Mouse (Mus musculus) liver, postnatal 0 days (tissue): ENCODE data around the gene Msgn1. TPM values are rescaled to one million over a fixed set of nuclear protein-coding genes. Genes with fewer than 3 reads are reported as not detected.

Experiments used
- ATAC-seq: fragments of 200-750 bp; cut with Nextera tagmentation; 2 replicates; pipeline ENCODE4 v1.8.0; 2017; ENCODE audit warnings: mild to moderate bottlenecking, moderate library complexity
- DNase-seq: peaks from one replicate; pipeline ENCODE4 v3.0.0-alpha.2; 2016
- H3K27ac ChIP-seq: fragments of 300-500 bp; sonication (generic); 2 replicates; pipeline ENCODE4 v1.5.1; 2014; ENCODE audit warnings: antibody characterized with exemption, moderate library complexity, mild to moderate bottlenecking, low read depth
- H3K27me3 ChIP-seq: fragments of 300-500 bp; sonication (generic); 2 replicates; pipeline ENCODE4 v1.6.1; 2014; ENCODE audit warnings: low read length, control low read depth, mixed read lengths; ENCODE audit not compliant: insufficient read depth
- H3K36me3 ChIP-seq: fragments of 300-500 bp; sonication (generic); replicated peaks from 2 replicates; pipeline ENCODE4 v1.6.1; 2014; ENCODE audit warnings: mild to moderate bottlenecking, control low read depth, low read length, moderate library complexity, mixed read lengths; ENCODE audit not compliant: insufficient read depth
- H3K4me1 ChIP-seq: fragments of 300-500 bp; sonication (generic); 2 replicates; pipeline ENCODE4 v1.6.1; 2014; ENCODE audit warnings: antibody characterized with exemption, mild to moderate bottlenecking, control low read depth; ENCODE audit not compliant: insufficient read depth
- H3K4me2 ChIP-seq: fragments of 300-500 bp; sonication (generic); 2 replicates; pipeline ENCODE4 v1.6.1; 2014; ENCODE audit warnings: low read depth, mild to moderate bottlenecking, low read length, moderate library complexity, mixed read lengths
- H3K4me3 ChIP-seq: fragments of 300-500 bp; sonication (generic); 2 replicates; pipeline ENCODE4 v1.5.1; 2014; ENCODE audit warnings: low read depth, low read length
- H3K9ac ChIP-seq: fragments of 300-500 bp; sonication (generic); replicated peaks from 2 replicates; pipeline ENCODE4 v1.6.1; 2014; ENCODE audit warnings: mild to moderate bottlenecking, moderate library complexity
- H3K9me3 ChIP-seq: fragments of 300-500 bp; sonication (generic); 2 replicates; pipeline ENCODE4 v1.6.1; 2016; ENCODE audit warnings: mild to moderate bottlenecking, control low read depth, low read length, mixed read lengths
- CTCF ChIP-seq: sonication (generic); IDR thresholded peaks from 2 replicates; pipeline ENCODE4 v1.5.1; 2016; ENCODE audit warnings: antibody characterized with exemption, low read depth
- EP300 ChIP-seq: IDR thresholded peaks from 2 replicates; pipeline ENCODE4 v1.6.1; 2016; ENCODE audit warnings: antibody characterized with exemption, low read depth, mild to moderate bottlenecking
- WGBS: fragments of 180-500 bp; shearing (Covaris S2); extraction: QIAGEN DNeasy Blood & Tissue Kit; methylation state at CpG from one replicate; pipeline ENCODE4 v1.1.7; 2014; ENCODE audit not compliant: insufficient replicate concordance; 5-methylcytosine and 5-hydroxymethylcytosine counted together
- polyA plus RNA-seq: library from polyadenylated mRNA; unstranded; fragments of >200 nt; fragmentation: Nextera tagmentation; extraction: Ambion mirVana; gene quantifications from 2 replicates; pipeline ENCODE4 v1.2.1, GENCODE M21; 2015

The Msgn1 gene
- polyA plus RNA-seq, 1 experiment from 2014 or later: not detected

DNA sequence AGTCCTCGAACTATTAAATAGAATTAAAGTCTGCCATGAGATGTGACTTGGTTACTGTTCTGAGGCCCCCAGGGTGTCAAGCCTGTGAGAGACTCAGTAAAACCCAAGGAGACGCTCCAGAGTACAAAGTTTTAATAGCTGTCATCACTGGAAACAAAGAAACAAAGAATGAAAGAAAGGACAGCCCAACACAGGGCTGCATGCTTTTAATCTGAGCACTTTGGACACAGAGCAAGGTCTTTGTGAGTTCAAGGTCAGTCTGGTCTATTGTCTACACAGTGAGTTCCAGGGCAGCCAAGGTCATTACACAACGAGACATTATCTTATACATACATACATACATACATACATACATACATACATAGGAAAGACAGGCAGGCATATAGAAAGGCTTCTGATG is 7.7 kb upstream of the Msgn1 start:
- TF ChIP-seq CTCF (no peak), EP300 (no peak)
- Histone ChIP-seq H3K4me2 (no peak overlapping the region), H3K36me3 (no peaks in the 10 kb centered on the region), H3K27ac (no peak overlapping the region), H3K9ac (no peak overlapping the region), H3K9me3 (no peaks in the 10 kb centered on the region), H3K4me3 (no peak overlapping the region), H3K27me3 (no peaks in the 10 kb centered on the region), H3K4me1 (no peaks in the 10 kb centered on the region)
- DNase-seq (no peak), ATAC-seq (no peak)
- 63% methylated on average over 3 of the region's 3 CpGs for WGBS

DNA sequence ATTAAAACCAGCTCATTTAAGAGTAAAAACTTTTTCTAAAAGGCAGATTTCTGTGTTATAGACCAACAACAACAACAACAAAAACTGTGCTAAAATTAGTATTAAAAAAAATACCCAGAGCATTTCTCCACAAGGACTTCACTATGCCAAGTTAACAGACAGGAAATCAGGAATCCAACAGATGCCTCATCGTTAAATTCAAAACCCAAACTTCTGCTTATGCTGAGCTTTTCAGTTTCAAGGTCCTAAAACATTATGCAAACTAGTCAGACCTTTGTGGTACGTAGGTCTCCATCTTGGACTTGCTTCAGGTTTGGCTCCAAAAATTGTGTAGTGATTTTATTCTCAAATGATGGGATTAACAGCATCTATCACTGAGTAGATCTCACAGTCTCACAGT is 6.8 kb upstream of the Msgn1 start:
- no peak overlapping the region for H3K4me3 ChIP-seq
- H3K27ac ChIP-seq: no peak overlapping the region
- H3K9me3 ChIP-seq: no peaks in the 10 kb centered on the region
- no peak overlapping the region for H3K9ac ChIP-seq
- no peak for DNase-seq
- no peak overlapping the region for H3K4me2 ChIP-seq
- H3K36me3 ChIP-seq: no peaks in the 10 kb centered on the region
- H3K27me3 ChIP-seq: no peaks in the 10 kb centered on the region
- H3K4me1 ChIP-seq: no peaks in the 10 kb centered on the region
- ATAC-seq: no peak
- TF ChIP-seq EP300: no peak
- no peak for TF ChIP-seq CTCF
- 54% methylated on average over 2 of the region's 2 CpGs for WGBS

DNA sequence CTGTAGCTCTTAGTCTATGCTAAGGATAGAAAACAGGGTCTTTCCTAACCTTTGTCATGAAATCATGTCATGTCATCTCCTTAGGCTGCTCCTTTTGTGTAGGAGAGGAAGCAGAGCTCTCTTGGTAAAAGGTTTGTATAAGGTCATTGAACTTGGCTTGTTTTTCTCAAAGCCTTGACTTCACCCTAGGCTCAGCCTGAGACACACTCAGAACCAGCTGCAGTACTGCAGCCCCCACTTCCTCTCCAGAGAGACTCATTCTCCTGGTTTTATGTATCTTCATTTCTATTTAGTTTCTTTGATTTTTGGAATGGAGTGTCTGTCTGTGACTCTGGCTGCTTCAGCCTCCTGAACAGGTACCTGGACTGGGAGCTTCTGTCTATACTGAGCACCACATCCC is 6.0 kb upstream of the Msgn1 start:
- H3K4me2 ChIP-seq: no peak overlapping the region
- H3K27ac ChIP-seq: no peak overlapping the region
- H3K36me3 ChIP-seq: no peaks in the 10 kb centered on the region
- no peaks in the 10 kb centered on the region for H3K9me3 ChIP-seq
- no peak for DNase-seq
- no peak for ATAC-seq
- no peaks in the 10 kb centered on the region for H3K27me3 ChIP-seq
- H3K4me1 ChIP-seq: no peaks in the 10 kb centered on the region
- TF ChIP-seq EP300: no peak
- no peak for TF ChIP-seq CTCF
- H3K9ac ChIP-seq: no peak overlapping the region
- H3K4me3 ChIP-seq: no peak overlapping the region

DNA sequence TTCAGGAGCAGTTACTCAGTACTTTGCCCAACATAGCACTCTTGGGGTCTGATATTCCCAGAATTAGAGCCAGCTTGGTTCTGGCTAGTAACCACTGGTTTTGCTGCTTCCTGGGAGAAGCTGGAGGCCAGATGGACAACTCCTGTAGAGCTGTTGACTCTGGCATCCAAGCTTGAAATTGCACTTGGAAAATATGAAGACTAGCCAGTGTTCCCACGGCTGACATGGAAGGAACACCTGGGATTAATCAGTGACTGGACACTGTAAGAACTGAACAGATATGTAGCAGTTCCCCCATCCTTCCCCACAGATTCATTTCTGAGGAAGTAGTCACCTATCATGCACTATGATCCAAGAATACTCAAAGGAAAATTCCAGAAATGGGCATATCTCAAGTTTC is 4.1 kb upstream of the Msgn1 start:
- no peak overlapping the region for H3K4me3 ChIP-seq
- 73% methylated on average over 1 of the region's 1 CpGs for WGBS
- no peaks in the 10 kb centered on the region for H3K27me3 ChIP-seq
- H3K27ac ChIP-seq: no peak overlapping the region
- H3K4me2 ChIP-seq: no peak overlapping the region
- DNase-seq (no peak), ATAC-seq (no peak)
- H3K4me1 ChIP-seq: no peaks in the 10 kb centered on the region
- TF ChIP-seq EP300 (no peak), CTCF (no peak)
- no peaks in the 10 kb centered on the region for H3K36me3 ChIP-seq
- no peaks in the 10 kb centered on the region for H3K9me3 ChIP-seq
- no peak overlapping the region for H3K9ac ChIP-seq

DNA sequence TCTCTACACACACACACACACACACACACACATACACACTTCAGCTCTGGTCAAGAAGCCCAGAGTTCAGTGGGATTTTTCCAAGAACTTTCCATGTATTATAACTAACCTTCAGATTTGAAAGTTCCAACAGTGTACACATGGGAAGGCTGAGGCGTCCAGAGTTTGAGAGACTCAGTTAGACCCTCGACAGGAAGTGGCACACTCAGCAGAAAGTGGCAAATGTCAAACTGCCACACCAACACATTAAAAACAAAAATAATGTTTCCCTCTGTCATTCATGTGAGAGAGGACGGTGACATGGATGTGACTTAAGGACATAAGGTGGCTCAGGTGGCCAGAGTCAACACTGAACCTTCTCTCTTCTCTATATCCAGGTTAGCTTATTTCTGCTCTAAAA is 1.6 kb upstream of the Msgn1 start:
- Histone ChIP-seq H3K9ac (no peak overlapping the region), H3K4me1 (no peaks in the 10 kb centered on the region), H3K36me3 (no peaks in the 10 kb centered on the region), H3K9me3 (no peaks in the 10 kb centered on the region), H3K4me3 (no peak overlapping the region), H3K27ac (no peak overlapping the region), H3K27me3 (no peaks in the 10 kb centered on the region), H3K4me2 (no peak overlapping the region)
- 39% methylated on average over 3 of the region's 3 CpGs for WGBS
- no peak for TF ChIP-seq EP300
- no peak for TF ChIP-seq CTCF
- ATAC-seq: no peak
- DNase-seq: no peak

DNA sequence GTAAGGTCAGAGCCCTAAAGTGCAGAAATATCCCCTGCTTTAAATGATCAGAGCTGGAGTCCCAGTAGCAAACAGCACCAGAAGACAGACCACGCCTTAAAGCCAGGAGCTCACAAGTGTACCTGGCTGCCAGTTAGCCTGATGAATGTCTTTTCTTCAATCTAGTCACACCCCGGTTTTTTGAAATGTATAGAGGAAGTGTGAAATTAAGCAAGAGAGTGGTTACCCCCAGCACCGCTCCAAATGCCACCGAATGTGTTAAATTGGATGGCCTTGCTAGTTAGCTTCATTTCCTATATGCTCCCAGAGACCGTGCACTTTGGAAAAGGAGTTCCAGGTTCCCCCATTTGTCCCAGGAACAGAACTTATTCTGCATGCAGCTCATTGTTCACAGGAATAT is 864 bp upstream of the Msgn1 start:
- no peaks in the 10 kb centered on the region for H3K36me3 ChIP-seq
- ATAC-seq (no peak), DNase-seq (no peak)
- H3K27ac ChIP-seq: no peak overlapping the region
- H3K9ac ChIP-seq: no peak overlapping the region
- WGBS: 32% methylated on average over 5 of the region's 5 CpGs
- H3K4me2 ChIP-seq: no peak overlapping the region
- TF ChIP-seq CTCF (no peak), EP300 (no peak)
- no peak overlapping the region for H3K4me3 ChIP-seq
- no peaks in the 10 kb centered on the region for H3K4me1 ChIP-seq
- H3K9me3 ChIP-seq: no peaks in the 10 kb centered on the region
- H3K27me3 ChIP-seq: no peaks in the 10 kb centered on the region

DNA sequence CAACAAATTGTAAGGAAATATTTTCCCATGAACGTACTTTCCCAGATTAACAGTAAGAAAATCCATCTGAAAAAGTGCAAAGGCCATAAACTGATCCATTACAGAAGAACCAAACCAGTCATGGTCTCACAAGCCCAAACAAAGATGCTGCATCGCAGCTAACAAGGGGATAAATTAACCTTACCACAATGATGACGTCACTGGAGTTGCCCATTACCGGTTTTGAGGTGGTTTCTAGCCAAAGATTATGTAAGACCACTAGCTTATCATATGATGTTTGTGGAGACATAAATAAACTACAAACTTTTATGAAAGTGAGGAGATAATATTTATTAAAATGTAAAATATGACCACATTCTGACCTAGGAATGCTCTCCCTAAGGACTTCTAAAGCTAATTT is 2.5 kb downstream of the Msgn1 start:
- H3K4me1 ChIP-seq: no peaks in the 10 kb centered on the region
- TF ChIP-seq CTCF: no peak
- no peak for TF ChIP-seq EP300
- H3K27me3 ChIP-seq: no peaks in the 10 kb centered on the region
- no peak for ATAC-seq
- H3K4me3 ChIP-seq: no peak overlapping the region
- DNase-seq: no peak
- H3K9me3 ChIP-seq: no peaks in the 10 kb centered on the region
- WGBS: 57% methylated on average over 4 of the region's 4 CpGs
- H3K4me2 ChIP-seq: no peak overlapping the region
- H3K36me3 ChIP-seq: no peaks in the 10 kb centered on the region
- no peak overlapping the region for H3K27ac ChIP-seq
- no peak overlapping the region for H3K9ac ChIP-seq
